Mouse (Mus musculus) kidney, postnatal 14 days (tissue): Measurements from ENCODE around the gene H2-M1.

Source experiments
- DNase-seq: peaks from one replicate; pipeline ENCODE4 v3.0.0; 2022; ENCODE audit warnings: mixed read lengths

Gene H2-M1

GRCm38 (mm10) chr17:36672119-36672518 lies at the start of gene H2-M1:
Gene H2-M1, minus strand, starts transcription at chr17:36672219.
- no peak for DNase-seq

GRCm38 (mm10) chr17:36697693-36698092 lies 25.7 kb upstream of the H2-M1 start:
- DNase-seq: no peak

- DNase-seq: no peak
Measured at GRCm38 (mm10) chr17:36642566-36642965, 29.5 kb downstream of the H2-M1 start, which contains the start of gene H2-M9. Gene H2-M9, minus strand, starts transcription at chr17:36642666.
